Mouse (Mus musculus) brain, embryonic 18.5 days (tissue): ENCODE measurements around the gene Trim69.

ENCODE experiments used
- DNase-seq: peaks from one replicate; pipeline ENCODE4 v3.0.0-alpha.2; 2012; ENCODE audit warnings: low read depth, low spot score

The Trim69 gene

GRCm38 (mm10) chr2:122153681-122154365 lies 6.7 kb upstream of the Trim69 start:
- no peak for DNase-seq

GRCm38 (mm10) chr2:122154479-122154878 lies 6.0 kb upstream of the Trim69 start:
- DNase-seq = no peak

- no peak for DNase-seq
These were observed 5.2 kb upstream of the Trim69 start for GRCm38 (mm10) chr2:122155292-122155691.

GRCm38 (mm10) chr2:122156051-122156700 lies 4.3 kb upstream of the Trim69 start:
- DNase-seq = no peak

GRCm38 (mm10) chr2:122157561-122157960 lies 2.9 kb upstream of the Trim69 start:
- no peak for DNase-seq

GRCm38 (mm10) chr2:122158362-122158802 lies 2.1 kb upstream of the Trim69 start:
- no peak for DNase-seq

- DNase-seq = no peak
These were observed 833 bp upstream of the Trim69 start for GRCm38 (mm10) chr2:122159667-122160066.

- DNase-seq = no peak
These were observed 1.0 kb downstream of the Trim69 start for GRCm38 (mm10) chr2:122161542-122161941.

- no peak for DNase-seq
These were observed 2.0 kb downstream of the Trim69 start for GRCm38 (mm10) chr2:122162529-122162928.

GRCm38 (mm10) chr2:122163430-122164195 lies 3.1 kb downstream of the Trim69 start:
- DNase-seq = no peak

- no peak for DNase-seq
These were observed 3.8 kb downstream of the Trim69 start for GRCm38 (mm10) chr2:122164293-122164692.

- no peak for DNase-seq
These were observed 10.8 kb downstream of the Trim69 start for GRCm38 (mm10) chr2:122171292-122171691.

GRCm38 (mm10) chr2:122172188-122172587 lies 11.7 kb downstream of the Trim69 start:
- no peak for DNase-seq

GRCm38 (mm10) chr2:122180051-122180822 lies 19.7 kb downstream of the Trim69 start:
- DNase-seq = no peak

- no peak for DNase-seq
These were observed 24.6 kb downstream of the Trim69 start for GRCm38 (mm10) chr2:122185086-122185485.

- DNase-seq = no peak
These were observed 25.6 kb downstream of the Trim69 start, which contains the start of the genes Patl2 and Terb2 for GRCm38 (mm10) chr2:122186106-122186505. TSS of gene Patl2 (minus strand) at chr2:122186189. TSS of gene Terb2 (plus strand) at chr2:122186272.

GRCm38 (mm10) chr2:122186751-122187150 lies 26.3 kb downstream of the Trim69 start:
- DNase-seq = no peak

GRCm38 (mm10) chr2:122191849-122192248 lies 31.3 kb downstream of the Trim69 start:
- DNase-seq = no peak

- peak; percentile 47 for DNase-seq
These were observed 34.0 kb downstream of the Trim69 start for GRCm38 (mm10) chr2:122194509-122194929.

- DNase-seq = no peak
These were observed 41.0 kb downstream of the Trim69 start for GRCm38 (mm10) chr2:122201501-122201900.

- DNase-seq = no peak
These were observed 46.1 kb downstream of the Trim69 start for GRCm38 (mm10) chr2:122206440-122207107.
